Mouse (Mus musculus) liver, embryonic 13.5 days (tissue): ENCODE measurements around the gene Arhgap45. TPM values are rescaled to one million over a fixed set of nuclear protein-coding genes. Genes with fewer than 3 reads are reported as not detected.
"Not testable (repeated sequence)": the region's sequence is repeated elsewhere in the genome, so short reads cannot be mapped to it uniquely, and the experiment has no call there.

Experiments
- ATAC-seq: fragments of 200-750 bp; cut with Nextera tagmentation; 2 replicates; pipeline ENCODE4 v1.8.0; 2017; ENCODE audit warnings: low read depth, mild to moderate bottlenecking, moderate number of reproducible peaks, moderate library complexity
- DNase-seq: peaks from one replicate; pipeline ENCODE4 v3.0.0; 2022
- H3K27ac ChIP-seq: fragments of 300-500 bp; sonication (generic); 2 replicates; pipeline ENCODE4 v1.5.1; 2015; ENCODE audit warnings: moderate library complexity, mild to moderate bottlenecking, inconsistent platforms
- H3K27me3 ChIP-seq: fragments of 300-500 bp; sonication (generic); 2 replicates; pipeline ENCODE4 v1.6.1; 2015; ENCODE audit warnings: mild to moderate bottlenecking, inconsistent platforms
- H3K36me3 ChIP-seq: fragments of 300-500 bp; sonication (generic); 2 replicates; pipeline ENCODE4 v1.6.1; 2015; ENCODE audit warnings: mild to moderate bottlenecking, inconsistent platforms
- H3K4me1 ChIP-seq: fragments of 300-500 bp; sonication (generic); replicated peaks from 2 replicates; pipeline ENCODE4 v1.6.1; 2015; ENCODE audit warnings: inconsistent platforms
- H3K4me2 ChIP-seq: fragments of 300-500 bp; sonication (generic); 2 replicates; pipeline ENCODE4 v1.6.1; 2015; ENCODE audit warnings: inconsistent platforms, mild to moderate bottlenecking, moderate library complexity
- H3K4me3 ChIP-seq: fragments of 300-500 bp; sonication (generic); replicated peaks from 2 replicates; pipeline ENCODE4 v1.5.1; 2015; ENCODE audit warnings: mild to moderate bottlenecking, inconsistent platforms
- H3K9ac ChIP-seq: fragments of 300-500 bp; sonication (generic); 2 replicates; pipeline ENCODE4 v1.6.1; 2015; ENCODE audit warnings: mild to moderate bottlenecking, inconsistent platforms
- H3K9me3 ChIP-seq: fragments of 300-500 bp; sonication (generic); replicated peaks from 2 replicates; pipeline ENCODE4 v1.6.1; 2016; ENCODE audit warnings: inconsistent platforms
- WGBS: fragments of 180-500 bp; shearing (Covaris S2); methylation state at CpG from one replicate; pipeline ENCODE4 v1.1.7; 2015; ENCODE audit not compliant: insufficient replicate concordance; 5-methylcytosine and 5-hydroxymethylcytosine counted together
- polyA plus RNA-seq: library from polyadenylated mRNA; unstranded; fragments of >200 nt; fragmentation: Nextera tagmentation; extraction: Ambion mirVana; gene quantifications from 2 replicates; pipeline ENCODE4 v1.2.1, GENCODE M21; 2015

Arhgap45 gene
- polyA plus RNA-seq, 1 experiment from 2014 or later, result 14.3 TPM

DNA sequence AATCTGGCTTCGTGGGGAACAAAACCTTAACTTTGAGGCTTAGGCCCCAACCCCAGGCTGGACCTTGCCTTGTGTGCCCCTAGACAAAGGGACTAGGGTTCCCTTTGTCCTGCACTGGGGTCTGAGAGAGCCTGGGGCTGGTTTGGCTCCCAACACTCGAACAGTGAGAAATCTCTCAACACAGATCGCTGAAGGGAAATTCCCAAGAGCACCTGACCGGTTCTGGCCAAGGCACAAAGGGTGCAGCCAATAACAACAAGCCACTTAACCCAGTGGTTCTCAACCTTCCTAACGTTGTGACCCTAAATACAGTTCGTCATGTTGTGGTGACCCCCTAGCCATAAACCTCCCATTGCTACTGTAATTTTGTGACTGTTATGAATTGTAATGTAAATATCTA lies 33.8 kb downstream of the Arhgap45 start:
- Histone ChIP-seq H3K9ac (peak overlapping the region; percentile 23; the same call in 1 of the 2 replicates), H3K4me2 (no peak overlapping the region), H3K9me3 (no peaks in the 10 kb centered on the region), H3K4me3 (no peak overlapping the region), H3K4me1 (peaks cover 85% of the 10 kb centered on the region), H3K36me3 (peaks cover 3% of the 10 kb centered on the region), H3K27me3 (no peaks in the 10 kb centered on the region), H3K27ac (peak overlapping the region; percentile 93)
- WGBS, result 69% methylated on average over 6 of the region's 6 CpGs
- DNase-seq (no peak), ATAC-seq (no peak)

DNA sequence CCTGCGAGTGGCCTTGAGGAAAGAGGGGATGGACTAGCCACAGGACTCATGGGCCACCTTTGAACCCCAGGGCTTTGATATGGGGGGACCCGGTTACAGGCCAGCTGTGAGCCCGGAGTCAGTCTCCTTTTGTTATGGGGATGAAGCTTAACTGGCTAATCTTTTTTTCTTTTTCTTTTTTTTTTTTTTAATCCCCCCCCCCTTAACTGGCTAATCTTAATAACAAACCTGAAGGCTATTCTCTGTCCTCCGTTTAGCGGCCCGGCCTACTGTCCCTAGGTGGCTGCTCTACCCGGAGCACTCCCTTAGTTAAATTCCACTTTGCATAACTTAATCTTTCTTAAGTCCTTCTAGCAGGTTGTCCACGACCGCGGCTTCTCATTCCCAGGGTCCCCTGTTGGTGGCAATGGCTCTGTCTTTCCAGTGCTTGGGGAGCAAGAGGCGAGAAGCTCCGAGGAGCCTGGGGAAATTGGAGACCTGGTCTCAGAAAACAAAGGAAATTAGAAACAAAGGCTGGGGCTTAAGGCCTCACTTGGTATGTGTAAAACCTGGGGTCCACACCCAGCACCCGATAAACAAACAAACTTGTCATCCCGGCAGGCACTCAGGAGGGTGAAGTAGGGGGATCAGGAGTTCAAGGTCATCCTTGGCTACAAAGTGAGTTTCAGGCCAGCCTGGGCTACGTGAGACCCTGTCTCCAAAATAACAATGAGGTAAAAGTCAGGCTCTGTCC lies 34.6 kb downstream of the Arhgap45 start:
- Histone ChIP-seq H3K36me3 (peaks cover 11% of the 10 kb centered on the region), H3K9ac (peak overlapping the region; percentile 72), H3K4me3 (no peak overlapping the region), H3K4me1 (peaks cover 86% of the 10 kb centered on the region), H3K9me3 (no peaks in the 10 kb centered on the region), H3K4me2 (no peak overlapping the region), H3K27ac (peak overlapping the region; percentile 93), H3K27me3 (no peaks in the 10 kb centered on the region)
- 50% methylated on average over 15 of the region's 15 CpGs for WGBS
- ATAC-seq (no peak), DNase-seq (no peak)

DNA sequence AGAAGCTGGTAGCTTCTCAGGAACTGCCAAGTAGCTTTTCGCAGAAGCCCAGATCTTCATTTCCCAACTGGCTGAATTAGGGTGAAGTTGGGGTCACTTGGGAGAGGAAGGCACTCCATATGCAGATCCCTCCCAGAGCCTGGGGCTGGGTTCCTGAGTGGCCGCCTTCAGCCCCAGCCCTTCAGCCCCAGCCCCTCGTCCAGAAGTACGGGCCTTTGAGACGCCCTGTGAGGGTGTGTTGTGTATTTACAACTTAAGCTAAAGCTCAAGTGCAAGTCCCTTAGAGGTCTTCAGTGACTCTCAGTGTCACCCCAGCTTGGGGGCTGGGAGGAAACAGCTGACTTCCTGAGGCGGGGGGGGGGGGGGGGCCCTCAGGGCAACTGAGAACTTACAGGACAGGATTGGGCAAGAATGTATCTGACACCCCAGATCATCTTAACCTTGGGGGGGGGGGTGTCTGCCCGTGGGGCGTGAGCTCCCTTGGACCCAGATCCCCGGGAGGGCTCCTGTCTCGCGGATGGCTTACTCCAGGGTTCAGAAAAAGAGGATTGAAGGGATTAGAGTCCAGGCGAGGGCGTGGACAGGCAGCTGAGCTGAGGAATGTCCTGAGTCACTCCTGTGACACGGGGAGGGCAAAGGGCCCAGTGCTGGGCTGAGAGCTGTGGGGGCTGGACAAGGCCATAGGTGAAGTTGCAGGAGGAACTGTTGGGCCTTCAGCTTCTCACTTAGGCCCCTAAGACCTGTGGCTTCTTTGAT lies 35.3 kb downstream of the Arhgap45 start:
- ATAC-seq (no peak), DNase-seq (peak; percentile 64)
- Histone ChIP-seq H3K4me3 (0 out of 2 replicates have a peak overlapping the region, but pooled peaks have one; percentile 1), H3K9ac (peak overlapping the region; percentile 72), H3K9me3 (no peaks in the 10 kb centered on the region), H3K4me1 (peaks cover 87% of the 10 kb centered on the region), H3K27ac (peak overlapping the region; percentile 93), H3K4me2 (peak overlapping the region; percentile 70), H3K27me3 (no peaks in the 10 kb centered on the region), H3K36me3 (peaks cover 18% of the 10 kb centered on the region)
- WGBS, result 36% methylated on average over 14 of the region's 14 CpGs

DNA sequence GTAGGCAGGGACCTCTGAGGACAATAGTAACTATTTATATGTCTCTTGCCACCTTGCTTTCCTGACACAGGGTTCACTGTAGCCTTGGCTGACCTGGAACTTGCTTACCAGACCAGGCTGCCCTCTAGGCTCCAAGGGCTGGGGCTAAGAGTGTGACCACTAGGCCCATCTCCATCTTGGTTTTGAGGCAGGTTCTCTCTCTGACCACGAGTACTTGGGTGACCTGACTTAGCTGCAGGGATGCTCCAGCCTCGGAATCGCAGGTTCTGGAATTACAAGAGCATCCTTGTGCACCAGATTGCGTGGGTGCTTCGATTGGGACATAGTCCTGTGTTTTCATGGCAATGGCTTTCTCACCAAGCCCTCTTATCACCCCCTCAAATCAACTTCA lies 35.9 kb downstream of the Arhgap45 start:
- Histone ChIP-seq H3K9ac (peak overlapping the region; percentile 72), H3K27ac (peak overlapping the region; percentile 93)
- 80% methylated on average over 5 of the region's 5 CpGs for WGBS

DNA sequence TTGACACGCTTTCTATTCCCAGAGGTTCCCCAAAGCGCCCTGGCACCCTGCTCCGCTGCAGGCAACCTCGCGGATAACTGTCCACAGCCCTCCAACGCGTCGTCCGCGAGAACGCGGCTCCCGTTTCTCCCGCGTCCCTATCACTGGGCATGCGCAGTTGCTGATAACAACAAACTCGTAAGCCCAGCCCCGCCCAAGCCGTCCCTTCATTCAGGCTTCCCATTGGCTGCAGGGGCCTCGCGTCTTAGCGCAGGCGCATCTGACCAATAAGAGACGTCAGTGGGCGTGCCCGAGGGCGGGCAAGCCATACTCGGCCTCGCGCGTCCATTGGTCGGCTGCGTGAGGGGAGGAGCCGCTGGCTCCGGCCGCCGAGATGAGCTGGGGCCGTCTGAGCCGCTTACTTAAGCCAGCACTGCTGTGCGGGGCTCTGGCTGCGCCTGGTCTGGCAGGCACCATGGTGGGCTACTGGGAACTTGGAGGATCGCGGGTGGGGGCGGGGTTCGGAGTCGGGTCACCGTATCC lies 36.9 kb downstream of the Arhgap45 start:
- Histone ChIP-seq H3K9me3 (no peaks in the 10 kb centered on the region), H3K9ac (peak overlapping the region; percentile 100), H3K4me2 (peak overlapping the region; percentile 92), H3K36me3 (peaks cover 33% of the 10 kb centered on the region), H3K27ac (peak overlapping the region; percentile 99), H3K4me1 (peaks cover 85% of the 10 kb centered on the region), H3K27me3 (no peaks in the 10 kb centered on the region), H3K4me3 (peak overlapping the region; percentile 95)
- ATAC-seq, result peak; percentile 91
- DNase-seq, result peak; percentile 100
- WGBS, result under 1% methylated on average over 47 of the region's 47 CpGs

More for the DNA sequence above, 35.9 kb downstream of the Arhgap45 start:
- no peak for DNase-seq
- no peak for ATAC-seq
- peak overlapping the region; percentile 70 for H3K4me2 ChIP-seq
- H3K27me3 ChIP-seq, result no peaks in the 10 kb centered on the region
- H3K9me3 ChIP-seq, result no peaks in the 10 kb centered on the region
- H3K4me1 ChIP-seq, result peaks cover 87% of the 10 kb centered on the region
- H3K4me3 ChIP-seq, result 0 out of 2 replicates have a peak overlapping the region, but pooled peaks have one; percentile 1
- peaks cover 24% of the 10 kb centered on the region for H3K36me3 ChIP-seq

DNA sequence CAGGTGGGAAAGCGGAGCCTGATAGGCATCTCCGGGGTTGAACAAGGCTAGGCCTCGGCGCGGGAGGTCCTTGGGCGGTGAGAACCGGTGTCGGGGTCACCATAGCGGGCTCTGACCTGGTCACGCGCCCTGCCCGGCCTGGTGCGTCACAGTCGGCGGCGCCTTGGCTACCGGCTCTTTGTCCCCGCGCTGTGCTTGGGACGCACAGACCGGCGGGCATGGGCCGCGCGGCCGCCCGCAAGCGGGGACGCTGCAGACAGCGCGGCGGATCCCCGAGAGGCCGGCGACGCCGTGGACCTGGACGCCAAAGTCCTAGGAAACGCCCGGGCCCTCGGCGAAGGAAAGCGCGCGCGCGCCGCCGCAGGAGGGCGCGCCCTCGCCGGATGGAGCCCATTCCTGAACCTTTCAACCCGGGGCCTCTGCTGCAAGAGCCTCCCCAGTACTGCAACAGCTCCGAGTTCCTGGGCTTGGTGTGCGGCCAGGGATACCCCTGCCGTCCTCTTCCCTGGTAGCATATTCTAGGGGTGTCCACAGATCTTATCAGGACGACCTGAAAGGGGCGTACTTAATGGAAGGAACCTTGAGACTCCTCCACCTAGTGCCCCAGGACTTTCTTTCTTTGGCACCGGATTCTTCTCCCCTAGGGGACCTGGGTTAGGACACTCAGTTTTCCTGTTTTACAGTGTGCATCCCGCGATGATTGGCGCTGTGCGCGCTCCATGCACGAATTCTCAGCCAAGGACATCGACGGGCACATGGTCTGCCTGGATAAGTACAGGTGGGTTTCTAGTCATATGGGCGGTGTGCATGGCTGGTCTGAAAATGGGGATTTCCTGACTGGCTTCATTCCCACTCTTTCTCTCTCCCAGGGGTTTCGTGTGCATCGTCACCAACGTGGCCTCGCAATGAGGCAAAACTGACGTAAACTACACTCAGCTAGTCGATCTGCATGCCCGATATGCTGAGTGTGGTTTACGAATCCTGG lies 37.7 kb downstream of the Arhgap45 start:
- Histone ChIP-seq H3K9me3 (no peaks in the 10 kb centered on the region), H3K27ac (peak overlapping the region; percentile 99), H3K36me3 (peaks cover 40% of the 10 kb centered on the region), H3K9ac (peak overlapping the region; percentile 100), H3K4me1 (peaks cover 77% of the 10 kb centered on the region), H3K27me3 (no peaks in the 10 kb centered on the region), H3K4me3 (peak overlapping the region; percentile 95), H3K4me2 (peak overlapping the region; percentile 92)
- DNase-seq (peak; percentile 62), ATAC-seq (peak; percentile 49)
- WGBS, result 1% methylated on average over 77 of the region's 77 CpGs

DNA sequence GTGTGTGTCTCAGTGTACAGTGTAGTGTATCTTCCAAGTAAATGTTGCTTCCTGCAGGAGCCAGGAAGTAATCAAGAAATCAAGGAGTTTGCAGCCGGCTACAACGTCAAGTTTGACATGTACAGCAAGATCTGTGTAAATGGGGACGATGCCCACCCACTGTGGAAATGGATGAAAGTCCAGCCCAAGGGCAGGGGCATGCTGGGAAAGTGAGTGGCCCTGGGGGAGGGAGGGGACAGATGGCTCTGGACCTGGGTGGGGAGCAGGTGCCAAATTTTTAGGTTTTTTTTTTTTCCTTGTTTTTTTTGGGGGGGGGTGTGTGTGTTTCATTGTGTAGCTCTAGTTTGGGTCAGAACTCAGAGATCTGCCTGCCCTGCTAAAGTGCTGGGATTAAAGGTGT lies 38.5 kb downstream of the Arhgap45 start:
- H3K9me3 ChIP-seq, ATAC-seq, DNase-seq, H3K27me3 ChIP-seq: not testable (repeated sequence)
- H3K4me1 ChIP-seq, result peaks cover 69% of the 10 kb centered on the region
- H3K4me2 ChIP-seq, result peak overlapping the region; percentile 92
- peak overlapping the region; percentile 100 for H3K9ac ChIP-seq
- WGBS, result 17% methylated on average over 3 of the region's 3 CpGs
- peak overlapping the region; percentile 99 for H3K27ac ChIP-seq
- H3K36me3 ChIP-seq, result peaks cover 48% of the 10 kb centered on the region
- peak overlapping the region; percentile 95 for H3K4me3 ChIP-seq

DNA sequence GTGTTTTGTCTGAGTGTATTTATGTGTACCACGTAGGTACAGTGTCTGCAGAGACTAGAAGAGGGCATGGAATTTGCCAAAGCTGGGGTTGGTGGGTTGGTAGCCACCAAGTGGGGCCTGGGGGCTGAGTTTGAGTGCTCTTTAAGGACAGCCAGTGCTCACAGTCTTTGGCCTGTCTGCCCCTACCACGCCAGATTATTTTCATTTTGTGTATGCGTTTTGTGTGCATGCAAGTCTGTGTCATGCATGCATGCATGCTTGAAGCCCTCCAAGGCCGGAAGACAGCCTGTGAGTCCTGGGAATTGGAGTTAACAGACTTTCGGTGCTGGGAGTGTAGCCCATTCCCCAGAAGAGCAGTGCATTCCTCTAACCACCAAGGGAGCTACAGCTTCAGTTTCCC lies 38.9 kb downstream of the Arhgap45 start:
- peak overlapping the region; percentile 100 for H3K9ac ChIP-seq
- peaks cover 53% of the 10 kb centered on the region for H3K36me3 ChIP-seq
- no peaks in the 10 kb centered on the region for H3K9me3 ChIP-seq
- H3K4me2 ChIP-seq, result peak overlapping the region; percentile 92
- H3K27ac ChIP-seq, result peak overlapping the region; percentile 99
- DNase-seq, result no peak
- peak overlapping the region; percentile 95 for H3K4me3 ChIP-seq
- no peaks in the 10 kb centered on the region for H3K27me3 ChIP-seq
- no peak for ATAC-seq
- H3K4me1 ChIP-seq, result peaks cover 65% of the 10 kb centered on the region
- 74% methylated on average over 5 of the region's 5 CpGs for WGBS

DNA sequence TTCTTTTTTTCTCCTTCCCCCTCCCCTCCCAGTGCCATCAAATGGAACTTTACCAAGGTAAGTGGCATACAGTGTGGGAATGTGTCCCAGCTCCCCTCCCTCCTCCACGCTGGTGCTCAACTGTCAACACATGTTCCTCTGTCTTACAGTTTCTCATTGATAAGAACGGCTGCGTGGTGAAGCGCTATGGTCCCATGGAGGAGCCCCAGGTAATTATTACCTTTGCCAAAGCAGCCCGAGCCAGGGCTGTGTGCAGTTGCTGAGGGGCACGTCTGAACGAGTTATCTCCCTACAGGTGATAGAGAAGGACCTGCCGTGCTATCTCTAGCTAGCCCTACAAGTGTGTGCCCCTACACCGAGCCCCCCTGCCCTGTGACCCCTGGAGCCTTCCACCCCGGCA lies 39.4 kb downstream of the Arhgap45 start:
- H3K27me3 ChIP-seq, result no peaks in the 10 kb centered on the region
- peak overlapping the region; percentile 95 for H3K4me3 ChIP-seq
- no peak for ATAC-seq
- no peak for DNase-seq
- no peaks in the 10 kb centered on the region for H3K9me3 ChIP-seq
- peaks cover 58% of the 10 kb centered on the region for H3K36me3 ChIP-seq
- H3K4me1 ChIP-seq, result peaks cover 59% of the 10 kb centered on the region
- 38% methylated on average over 9 of the region's 10 CpGs for WGBS
- peak overlapping the region; percentile 99 for H3K27ac ChIP-seq
- H3K4me2 ChIP-seq, result peak overlapping the region; percentile 92
- H3K9ac ChIP-seq, result peak overlapping the region; percentile 100

DNA sequence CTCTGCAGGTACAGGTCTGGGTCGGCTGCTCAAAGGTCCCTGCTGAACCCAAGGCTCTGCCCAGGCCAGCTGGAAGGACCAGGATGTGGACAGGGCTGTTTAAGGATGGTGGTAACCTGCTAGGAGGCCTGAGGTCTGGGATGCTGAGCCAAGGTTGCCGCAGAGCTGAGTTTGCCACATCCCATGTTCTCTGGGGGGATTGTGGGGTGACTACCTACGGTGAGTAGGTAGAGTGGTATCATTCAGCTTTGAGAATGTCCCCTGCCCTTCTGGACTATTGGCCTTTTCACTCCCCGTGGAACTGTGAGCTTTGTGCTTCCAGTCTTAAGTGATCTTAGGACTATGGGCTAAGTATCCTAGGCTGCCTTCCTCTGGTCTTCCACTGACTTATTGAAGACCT lies 40.1 kb downstream of the Arhgap45 start:
- H3K4me2 ChIP-seq, result no peak overlapping the region; the same call in 1 of the 2 replicates

More for the DNA sequence above, 40.1 kb downstream of the Arhgap45 start:
- peak overlapping the region; percentile 29; the same call in 1 of the 2 replicates for H3K27ac ChIP-seq
- peaks cover 53% of the 10 kb centered on the region for H3K4me1 ChIP-seq
- WGBS, result 93% methylated on average over 4 of the region's 4 CpGs
- H3K9me3 ChIP-seq, result no peaks in the 10 kb centered on the region
- DNase-seq (no peak), ATAC-seq (no peak)
- H3K4me3 ChIP-seq, result no peak overlapping the region
- H3K9ac ChIP-seq, result no peak overlapping the region
- H3K27me3 ChIP-seq, result no peaks in the 10 kb centered on the region
- H3K36me3 ChIP-seq, result peaks cover 64% of the 10 kb centered on the region
